Mouse (Mus musculus) spleen, adult 12 weeks (tissue): ENCODE measurements around the gene Ly6g6f.
A peak's percentile ranks its signal among the peaks of the same experiment; 100 is the strongest.
"Not testable (repeated sequence)": the region's sequence is repeated elsewhere in the genome, so short reads cannot be mapped to it uniquely, and the experiment has no call there.

Experiments used
- DNase-seq: peaks from one replicate; pipeline ENCODE4 v3.0.0; 2022; ENCODE audit warnings: low spot score

Gene Ly6g6f

DNA sequence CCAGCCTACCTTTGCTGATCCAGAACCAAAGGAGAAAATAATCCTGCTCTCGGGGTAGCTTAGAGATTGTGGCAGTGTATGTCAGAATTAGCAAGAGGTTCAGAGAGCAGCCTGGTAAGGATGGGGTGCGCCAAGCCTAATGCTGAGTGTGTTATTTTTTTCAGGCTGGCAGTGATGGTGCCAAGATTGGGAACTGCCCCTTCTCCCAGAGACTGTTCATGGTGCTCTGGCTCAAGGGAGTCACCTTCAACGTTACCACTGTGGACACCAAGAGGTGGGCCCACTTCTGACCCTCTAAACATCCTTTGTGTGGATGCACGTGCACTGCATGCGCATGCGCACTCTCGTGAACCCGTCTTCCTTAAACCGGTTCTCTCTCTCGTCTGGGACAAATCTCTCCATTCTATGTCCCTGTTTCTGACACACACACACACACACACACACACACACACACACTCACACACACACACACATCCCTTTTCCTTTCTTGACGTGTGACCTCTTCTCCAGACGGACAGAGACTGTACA, 33.1 kb downstream of the Ly6g6f start:
- no peak for DNase-seq

DNA sequence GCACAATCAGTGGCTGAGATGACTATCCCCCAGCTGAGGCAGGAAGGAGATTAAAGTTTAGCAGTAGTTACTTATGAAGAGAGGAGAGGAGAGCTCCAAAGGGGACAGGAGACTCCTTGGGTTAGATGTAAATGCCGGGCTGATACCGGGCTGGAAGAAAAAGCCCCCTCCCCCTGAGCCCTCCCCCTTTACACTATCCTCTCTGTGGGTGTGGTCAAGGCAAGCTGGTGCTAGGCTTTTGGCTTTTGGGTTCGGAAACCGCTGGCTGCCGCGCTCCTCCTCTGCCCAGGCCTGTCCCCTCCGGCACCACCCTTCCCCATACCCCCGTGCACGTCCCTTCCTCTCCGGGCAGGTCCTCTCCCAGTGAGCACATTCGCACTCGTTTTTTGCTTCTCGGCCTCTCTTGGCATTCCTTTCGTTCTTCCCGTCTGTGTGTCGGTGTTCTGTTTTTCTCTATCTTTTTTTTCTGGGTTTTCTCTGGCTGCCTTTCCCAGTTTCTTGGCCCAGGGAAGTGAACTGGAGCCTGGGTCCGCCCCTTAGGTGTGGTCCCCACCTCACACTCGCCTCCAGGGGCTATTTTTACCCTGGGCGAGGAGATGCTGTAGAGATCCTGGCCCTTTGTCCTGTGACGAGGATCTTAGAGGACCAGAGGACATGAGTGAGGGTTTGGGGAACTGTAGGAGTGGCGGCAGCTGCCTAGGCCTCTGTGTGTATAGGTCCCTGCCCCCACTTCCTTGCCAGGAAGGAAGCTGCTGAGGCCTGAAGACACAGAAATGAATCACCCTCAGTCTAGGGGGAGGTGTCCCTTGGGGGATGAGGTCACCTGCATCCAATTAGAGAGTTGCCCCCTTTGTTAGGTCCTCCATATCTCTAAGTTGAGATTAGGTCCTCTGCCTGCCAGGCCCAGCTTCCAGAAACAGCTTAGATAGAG, 34.0 kb downstream of the Ly6g6f start:
- DNase-seq: peak; percentile 49

DNA sequence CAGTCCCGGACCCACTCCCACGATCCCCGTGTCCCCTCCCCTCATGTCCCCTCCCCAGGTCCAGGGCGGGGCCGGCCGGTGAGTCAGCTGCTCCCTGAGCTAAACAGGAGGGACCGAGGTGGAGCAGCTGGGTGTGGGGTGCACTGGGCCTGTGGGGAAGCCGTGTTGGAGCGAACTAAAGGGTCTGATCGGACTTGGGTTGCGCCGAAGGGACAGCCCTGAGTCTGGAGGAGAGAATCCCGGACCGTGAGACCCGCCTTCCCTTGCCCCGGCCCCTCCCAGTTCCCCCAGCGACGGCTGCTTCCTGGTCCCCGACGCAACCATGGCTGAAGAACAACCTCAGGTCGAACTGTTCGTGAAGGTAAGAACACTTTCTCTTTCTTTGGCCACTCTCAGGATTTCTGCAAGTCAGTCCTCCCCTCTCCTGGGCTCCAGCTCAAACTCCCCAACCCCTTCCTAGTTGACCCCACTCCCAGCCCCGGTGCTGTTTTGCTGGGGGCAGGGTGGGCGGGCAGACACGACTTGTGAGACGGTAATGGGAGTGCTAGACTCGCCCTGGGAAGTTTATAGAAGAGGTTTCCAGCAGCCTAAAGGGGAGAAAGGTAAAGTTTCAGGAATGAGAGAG, 35.2 kb downstream of the Ly6g6f start:
- DNase-seq: peak; percentile 43

DNA sequence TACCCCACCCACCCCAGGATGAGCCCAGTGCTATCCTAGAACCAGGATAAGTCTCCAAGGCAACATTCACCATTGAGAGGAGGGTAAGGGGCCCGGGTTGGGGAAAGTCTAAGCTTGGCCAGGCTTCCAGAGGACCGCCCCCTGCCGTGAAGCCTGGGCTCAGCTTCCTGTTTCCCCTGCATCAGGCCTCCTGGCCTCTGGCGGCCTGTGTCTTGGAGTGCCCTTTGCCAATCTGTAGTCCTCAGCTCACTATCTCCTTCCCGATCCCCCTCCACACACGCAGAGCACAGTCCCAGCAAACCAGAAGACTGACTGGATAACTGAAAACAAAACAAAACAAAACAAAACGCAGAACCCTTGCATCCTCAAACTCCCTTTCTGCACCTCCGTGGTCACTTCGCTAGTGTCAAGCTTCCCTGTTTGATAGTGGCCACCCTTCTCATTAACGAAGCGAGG, 35.8 kb downstream of the Ly6g6f start, which contains the start of gene Clic1:
TSS of gene Clic1 (plus strand) at position 406 of the 456 bp plus-strand sequence.
- DNase-seq: no peak

DNA sequence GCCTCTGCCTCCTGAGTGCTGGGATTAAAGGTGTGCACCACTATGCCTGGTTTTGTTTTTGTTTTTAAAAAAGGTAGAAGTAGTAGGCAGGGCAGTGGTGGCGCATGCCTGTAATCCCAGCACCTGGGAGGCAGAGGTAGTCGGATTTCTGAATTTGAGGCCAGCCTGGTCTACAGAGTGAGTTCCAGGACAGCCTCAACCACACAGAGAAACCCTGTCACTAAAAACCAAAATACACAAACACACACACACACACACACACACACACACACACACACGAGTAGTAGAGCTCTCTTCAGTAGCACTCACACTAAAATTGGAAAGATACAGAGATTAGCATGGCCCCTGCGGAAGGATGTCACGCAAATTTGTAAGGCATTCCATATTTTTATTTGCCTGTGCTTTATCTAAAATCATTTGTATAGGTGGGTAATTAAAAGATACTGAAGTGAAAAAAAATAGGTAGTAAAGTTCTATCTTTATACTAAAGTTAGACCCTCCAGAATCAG, 36.4 kb downstream of the Ly6g6f start:
- no peak for DNase-seq

DNA sequence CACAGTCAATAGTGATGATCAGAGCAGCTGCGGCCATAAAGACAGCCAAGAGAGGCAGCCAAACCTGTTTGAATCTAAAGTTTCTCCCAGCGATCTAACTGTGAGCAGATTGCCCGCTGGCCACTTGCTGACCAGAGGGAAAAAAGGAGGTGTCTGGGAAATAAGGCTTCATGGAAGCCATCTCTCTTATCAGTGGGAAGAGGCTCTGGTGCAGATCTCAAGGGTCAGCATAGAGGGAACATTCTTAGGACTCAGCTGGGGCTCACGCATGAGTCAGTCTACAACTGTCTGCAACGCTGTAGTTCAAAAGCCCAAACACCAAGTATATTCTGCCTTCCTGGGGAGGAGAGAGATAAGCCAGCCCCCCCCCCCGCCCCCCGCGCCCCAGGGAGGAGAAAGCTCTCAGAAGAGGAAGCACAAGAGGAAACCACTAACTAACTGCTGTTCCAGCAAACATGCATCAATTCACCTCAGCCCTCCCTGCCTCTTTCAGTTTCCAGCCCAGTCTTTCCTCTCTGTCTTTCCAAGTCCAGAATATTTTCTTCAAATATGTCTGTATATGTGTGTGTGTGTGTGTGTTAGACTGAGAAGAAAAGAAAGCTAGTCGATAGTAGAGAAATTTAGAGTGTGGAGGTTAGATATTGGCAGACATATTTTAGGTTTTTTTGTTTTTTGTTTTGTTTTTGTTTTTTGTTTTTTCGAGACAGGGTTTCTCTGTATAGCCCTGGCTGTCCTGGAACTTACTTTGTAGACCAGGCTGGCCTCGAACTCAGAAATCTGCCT, 37.1 kb downstream of the Ly6g6f start:
- DNase-seq: no peak

DNA sequence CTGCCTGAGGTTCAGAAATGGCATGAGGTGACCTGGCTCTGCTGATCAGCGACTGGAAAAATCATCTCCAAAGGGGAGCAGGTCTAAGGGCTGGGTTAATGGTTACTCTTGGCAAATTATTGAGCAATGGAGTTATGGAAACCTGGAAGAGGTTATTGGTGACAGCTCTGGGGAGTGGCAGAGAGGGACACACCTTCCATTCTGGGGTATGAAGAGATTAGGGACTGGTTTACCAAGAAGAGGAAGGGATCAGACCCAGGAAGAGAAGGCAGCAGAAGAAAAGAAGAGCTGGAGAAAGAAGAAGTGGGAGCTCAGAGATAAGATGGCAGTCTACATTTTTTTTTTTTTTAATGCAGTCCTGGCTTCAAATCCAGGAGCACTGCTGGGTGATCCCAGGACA, 37.7 kb downstream of the Ly6g6f start:
- DNase-seq: no peak

DNA sequence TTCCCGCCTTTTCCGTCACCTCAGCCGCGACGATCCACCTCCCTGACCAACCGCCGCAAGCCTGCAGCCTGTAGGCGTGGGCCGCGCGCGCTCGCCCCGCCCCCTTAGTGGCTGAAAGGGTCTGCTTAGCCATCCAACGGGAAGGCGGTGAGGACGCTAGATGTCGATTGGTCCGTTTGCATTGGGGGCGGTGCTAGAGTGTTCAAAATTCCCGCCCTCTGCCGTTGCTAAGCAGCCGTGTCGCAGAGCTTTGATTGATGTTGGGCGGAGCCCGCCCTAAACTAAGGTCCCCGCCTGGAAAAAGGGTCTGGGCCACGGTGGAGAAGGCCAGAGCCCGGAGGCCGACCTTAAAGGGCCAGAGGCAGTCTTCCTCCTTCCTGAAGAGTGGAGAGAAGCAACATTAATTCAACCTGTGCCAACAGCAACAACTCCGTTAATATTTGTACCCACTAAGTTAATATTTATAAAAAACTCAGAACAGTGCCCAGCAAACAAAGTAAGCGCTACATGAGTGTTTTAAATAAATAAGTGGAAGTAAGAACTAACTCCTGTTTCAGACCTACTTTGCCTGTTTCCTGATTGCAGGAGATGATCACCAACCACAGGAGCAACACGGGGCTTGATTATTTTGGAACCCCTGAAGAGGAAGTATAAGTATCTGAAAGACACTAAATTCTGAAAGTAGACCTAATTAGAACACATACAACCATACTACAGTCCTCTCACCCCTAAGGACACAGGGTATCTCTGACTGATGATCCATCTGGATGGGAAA, 38.5 kb downstream of the Ly6g6f start, which contains the start of gene Msh5:
TSS of gene Msh5 (minus strand) at position 65 of the 775 bp plus-strand sequence.
- peak; percentile 91 for DNase-seq

DNA sequence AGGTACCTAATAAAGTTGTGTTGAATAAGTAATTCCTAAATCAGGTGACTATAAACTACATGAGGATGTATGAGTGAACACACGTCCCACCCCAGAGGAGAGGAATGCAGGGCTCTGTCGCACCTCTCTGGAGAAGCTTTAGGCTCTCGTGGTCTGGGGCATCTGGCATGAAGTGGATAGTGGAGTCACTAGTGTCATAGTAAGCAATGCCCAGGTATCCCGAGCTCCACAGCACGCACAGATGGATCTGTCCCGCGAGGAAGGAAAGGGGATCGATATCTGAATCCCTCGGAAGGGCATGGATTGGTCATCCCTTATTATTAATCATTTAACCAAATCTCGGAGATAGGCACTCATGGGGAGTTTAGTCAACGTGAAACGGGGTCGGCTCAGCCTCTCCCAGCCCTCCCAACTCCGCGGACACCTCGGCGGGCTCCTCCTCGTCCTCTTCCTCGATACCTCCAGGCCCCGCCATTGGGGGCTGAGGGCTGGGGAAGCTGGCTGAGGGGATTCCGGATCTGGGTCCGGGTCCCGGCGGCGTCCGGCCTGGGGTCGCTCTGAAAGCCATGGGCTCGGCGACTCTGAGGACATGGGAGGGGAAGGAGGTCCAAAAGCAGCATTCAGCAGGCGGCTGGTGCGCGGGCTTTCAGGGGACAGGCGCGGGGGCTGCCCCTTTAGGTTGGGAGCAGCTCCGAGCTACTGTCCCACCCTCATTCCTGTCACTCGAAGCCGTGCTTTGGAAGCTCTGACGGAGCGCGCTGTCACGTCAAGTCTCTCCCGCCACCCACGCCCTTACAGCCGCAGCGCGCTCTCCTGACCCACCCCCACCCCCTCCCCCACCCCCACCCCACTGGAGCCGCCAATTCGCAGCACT, 39.4 kb downstream of the Ly6g6f start:
- no peak for DNase-seq

DNA sequence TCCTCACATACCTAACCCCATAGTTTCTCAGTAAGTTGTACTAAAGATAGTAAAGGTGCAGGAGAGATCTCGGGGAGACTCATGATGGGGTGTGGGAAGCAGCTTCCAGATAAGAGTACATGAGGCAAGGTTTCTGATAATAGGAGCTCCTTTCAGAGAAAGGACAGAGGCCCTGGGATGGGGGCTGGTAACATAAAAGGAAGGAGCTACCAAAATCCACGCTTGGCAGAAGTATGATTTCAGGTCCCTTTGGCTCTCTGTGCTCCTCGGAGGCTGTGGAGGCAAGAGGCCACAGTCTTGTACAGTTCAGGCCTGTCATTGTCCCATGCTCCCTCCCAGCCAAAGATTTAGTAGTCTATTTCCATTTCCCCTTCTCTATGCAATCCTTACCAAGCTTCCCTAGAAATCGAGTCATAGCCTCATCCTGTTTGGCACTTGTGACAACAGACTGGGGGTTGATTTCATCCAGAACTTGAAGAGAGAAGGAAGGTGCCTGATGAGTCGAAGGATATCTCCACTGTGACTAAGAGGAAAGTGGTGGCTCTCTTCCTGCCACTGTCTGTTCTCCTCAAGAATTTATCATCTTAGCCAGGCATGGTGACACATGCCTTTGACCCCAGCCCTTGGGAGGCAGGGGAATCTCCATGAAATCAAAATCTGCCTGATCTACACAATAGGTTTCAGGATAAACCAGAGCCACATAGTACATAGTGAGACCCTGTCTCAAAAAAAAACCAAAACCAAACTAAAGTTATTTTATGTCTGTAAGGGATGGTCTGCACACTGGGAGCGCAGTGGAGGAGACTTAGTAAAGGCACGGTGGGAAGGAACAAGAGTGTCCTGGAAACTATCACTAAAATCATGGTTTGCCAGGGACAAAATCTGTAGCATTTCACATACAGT, 40.3 kb downstream of the Ly6g6f start:
- DNase-seq: no peak

DNA sequence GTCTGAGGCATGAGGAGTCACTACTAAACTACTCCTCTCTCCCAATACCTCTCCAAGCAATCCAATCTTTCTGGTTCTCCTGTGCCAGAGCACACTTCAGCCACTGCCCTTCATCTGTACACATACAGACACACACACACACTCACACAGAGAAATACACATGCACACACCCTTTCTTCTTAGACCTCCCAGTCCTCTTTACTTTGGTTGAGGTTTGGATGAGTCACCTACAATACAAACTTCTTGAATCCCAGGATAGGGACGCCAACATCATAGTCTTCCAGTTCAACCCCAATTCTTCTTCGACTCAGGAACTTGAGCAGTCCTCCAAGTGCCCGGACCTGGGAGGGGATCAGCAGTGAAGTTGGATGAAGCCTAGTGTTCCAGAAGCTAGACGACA, 41.6 kb downstream of the Ly6g6f start:
- no peak for DNase-seq

DNA sequence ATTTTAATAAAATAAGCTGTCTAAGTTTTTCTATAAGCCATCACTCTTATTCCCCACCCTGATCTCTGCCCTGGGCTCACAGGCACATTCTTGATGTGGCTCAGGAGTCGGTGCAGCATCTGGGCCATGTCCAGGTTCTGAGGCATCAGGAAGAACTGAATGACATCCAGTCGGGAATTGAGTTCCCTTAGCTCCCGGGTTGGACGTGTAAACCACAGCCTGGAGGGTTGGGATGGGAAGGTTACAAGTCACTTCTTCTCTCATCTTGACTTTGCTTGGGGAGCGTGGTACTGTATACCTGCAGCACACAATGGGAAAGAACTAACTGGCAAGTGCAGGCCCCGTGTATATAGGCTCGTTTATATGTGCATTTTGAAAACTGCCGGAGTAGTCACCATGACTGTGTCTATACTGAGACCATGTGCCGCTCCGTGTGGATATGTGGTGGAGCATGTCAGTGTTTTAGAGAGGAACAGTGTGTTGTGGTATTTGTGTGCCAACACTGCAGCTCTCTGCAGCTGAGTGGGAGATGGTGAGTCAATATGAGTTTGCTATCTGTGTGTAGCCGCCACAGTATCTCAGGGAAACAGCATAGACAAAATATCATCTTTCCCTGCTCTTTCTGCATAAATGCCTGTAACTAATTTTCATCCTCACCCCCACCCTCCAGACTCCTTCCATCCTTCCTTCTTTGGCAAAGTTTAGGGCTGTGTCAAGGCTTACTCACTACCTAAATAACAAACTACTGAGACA, 46.1 kb downstream of the Ly6g6f start:
- DNase-seq: no peak

DNA sequence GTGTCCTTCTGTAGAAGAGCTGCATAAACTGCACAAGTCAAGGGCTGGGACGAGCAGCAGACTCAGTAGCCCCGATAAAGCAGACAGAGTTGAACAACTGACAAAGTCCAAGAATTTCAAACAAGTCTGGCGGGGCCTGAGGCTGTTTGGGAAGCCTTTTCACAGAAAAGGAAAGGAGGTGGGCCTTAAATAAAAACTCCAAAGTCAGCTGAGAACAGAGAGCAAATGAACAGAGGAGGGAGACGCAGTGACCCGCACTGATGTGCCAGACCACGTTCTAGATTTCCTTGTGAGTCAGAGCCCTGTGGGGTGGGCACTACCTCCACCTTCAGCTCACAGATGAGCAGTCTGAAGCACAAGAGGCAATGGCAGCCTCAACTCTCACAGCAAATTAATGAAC, 50.5 kb downstream of the Ly6g6f start:
- DNase-seq: no peak

DNA sequence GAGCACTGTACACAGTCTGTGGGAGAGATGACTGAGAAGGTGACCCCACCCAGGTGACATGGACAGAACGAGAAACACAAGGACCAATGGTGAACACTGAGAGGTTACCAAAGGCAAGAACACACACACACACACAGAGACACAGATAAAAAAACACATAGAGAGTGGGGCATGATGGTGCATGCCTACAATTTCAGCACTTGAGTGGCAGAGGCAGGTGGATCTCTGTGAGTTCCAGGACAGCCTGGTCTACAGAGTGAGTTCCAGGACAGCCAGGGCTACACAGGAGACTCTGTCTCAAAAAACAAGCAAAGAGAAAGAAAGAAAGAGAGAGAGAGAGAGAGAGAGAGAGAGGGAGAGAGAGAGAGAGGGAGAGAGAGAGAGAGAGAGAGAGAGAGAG, 51.7 kb downstream of the Ly6g6f start:
- not testable (repeated sequence) for DNase-seq

DNA sequence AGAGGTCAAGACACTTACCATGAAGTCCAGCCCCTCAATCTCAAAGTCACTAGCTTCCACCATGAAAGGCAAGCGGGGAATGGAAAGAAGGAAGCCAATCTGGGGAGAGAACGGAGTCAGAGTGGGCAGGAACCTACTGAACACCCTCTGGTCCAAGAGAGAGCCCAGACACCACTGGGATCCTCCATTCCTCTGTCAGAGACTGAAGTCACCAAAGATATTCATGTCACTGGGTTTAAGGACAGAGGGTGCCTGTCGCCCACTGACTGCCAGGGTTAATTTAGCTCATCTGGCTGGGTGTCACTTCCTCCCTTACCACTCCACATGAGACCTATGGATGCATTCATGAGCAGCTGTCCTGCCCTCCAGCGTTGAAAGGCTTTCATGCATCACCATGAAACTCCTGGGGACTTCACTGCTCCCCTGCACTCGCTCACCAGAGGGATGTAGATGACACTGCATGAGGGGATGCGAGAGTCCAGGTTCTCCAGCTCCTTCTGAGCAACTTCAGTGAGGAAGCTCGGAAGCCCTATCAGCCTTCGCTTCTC, 53.0 kb downstream of the Ly6g6f start:
- DNase-seq: no peak

DNA sequence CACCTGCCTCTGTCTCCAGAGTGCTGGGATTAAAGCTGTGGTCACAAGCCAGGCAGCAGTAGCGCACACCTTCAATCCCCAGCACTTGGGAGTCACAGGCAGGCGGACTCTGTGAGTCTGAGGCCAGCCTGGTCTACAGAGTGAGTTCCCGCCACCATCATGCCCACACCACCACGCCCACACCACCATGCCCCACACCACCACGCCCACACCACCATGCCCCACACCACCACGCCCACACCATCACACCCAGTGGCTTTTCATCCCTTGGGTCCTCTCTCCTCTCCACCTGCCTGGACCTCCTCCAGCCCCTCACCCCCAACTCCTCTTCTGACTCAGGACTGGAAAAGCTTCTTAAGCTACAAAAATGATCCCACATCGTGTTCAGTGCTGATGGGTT, 53.5 kb downstream of the Ly6g6f start:
- DNase-seq: no peak

DNA sequence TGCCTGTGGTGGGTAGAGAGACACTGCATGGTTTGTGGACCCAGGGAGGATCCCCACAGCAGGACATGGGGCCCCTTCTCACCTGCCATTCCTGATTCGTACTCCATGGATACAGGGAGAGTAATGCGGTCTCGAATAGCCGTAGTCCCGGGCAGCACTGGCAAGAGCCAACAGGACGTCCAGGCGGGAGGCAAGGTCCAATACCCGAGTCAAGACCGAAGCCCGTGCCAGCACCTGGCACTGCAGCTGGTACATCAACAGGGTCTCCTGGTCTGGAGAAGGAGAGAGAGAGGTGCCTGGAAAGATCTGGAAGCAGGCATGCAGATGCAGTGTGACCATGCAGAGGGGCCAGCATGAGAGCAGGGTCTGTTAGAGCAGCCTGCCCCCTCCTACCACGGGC, 54.1 kb downstream of the Ly6g6f start:
- no peak for DNase-seq
